Mouse (Mus musculus) CD4-positive, CD25-positive, alpha-beta regulatory T cell, adult 2 months (primary cell): ENCODE measurements at regions not wholly inside any gene's neighbourhood (a gene's known extent, or its start where the extent isn't known, plus 50 kb on each side); places are given as distances from the start of the nearest gene placed in this dataset.

Experiments
- DNase-seq: peaks from one replicate; pipeline ENCODE4 v3.0.0-alpha.2; 2012; ENCODE audit warnings: low read depth, low spot score

- no peak for DNase-seq
These were observed 124.2 kb upstream of the Twist2 start for GRCm38 (mm10) chr1:91677062-91677461.

DNA sequence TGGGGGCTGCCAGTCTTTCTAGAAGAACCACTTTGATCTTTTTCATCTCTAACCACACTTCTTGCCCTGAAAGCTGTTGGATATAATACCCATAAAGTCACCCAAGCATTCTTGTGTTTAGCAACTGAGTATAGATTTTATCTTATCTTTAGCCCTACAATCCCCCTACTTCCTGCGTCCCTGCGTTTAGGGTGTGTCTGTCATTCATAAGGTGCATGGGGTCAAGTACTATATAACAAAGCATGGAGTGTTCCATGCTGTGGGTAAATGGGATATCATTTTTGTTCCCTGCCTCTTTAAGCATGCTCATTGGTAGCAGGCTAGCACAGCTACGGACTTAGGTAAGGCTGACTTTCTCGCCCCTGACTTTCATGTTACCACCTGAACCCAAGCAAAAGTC, 122.5 kb upstream of the Twist2 start:
- no peak for DNase-seq

- no peak for DNase-seq
These were observed 116.2 kb upstream of the Twist2 start for GRCm38 (mm10) chr1:91685031-91685430.

- no peak for DNase-seq
These were observed 115.5 kb upstream of the Twist2 start for GRCm38 (mm10) chr1:91685789-91686188.

DNA sequence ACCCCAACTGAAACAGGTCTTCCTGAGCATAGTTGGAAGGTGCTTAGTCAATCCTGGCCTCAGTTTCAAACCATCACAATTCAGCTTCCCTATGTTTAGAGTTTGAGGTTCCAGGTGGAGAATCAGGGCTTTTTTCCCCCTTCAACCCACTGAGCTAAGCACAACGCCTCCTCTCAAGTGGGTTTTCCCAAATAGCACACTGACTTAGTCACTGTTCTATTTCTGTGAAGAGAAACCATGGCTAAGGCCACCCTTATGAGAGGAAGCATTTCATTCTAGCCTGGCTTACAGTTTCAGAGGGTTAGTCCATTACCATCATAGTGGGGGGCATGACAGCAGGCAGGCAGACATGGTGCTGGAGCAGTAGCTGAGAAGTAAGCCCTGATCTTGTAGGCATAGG, 109.7 kb upstream of the Twist2 start:
- DNase-seq, result no peak

DNA sequence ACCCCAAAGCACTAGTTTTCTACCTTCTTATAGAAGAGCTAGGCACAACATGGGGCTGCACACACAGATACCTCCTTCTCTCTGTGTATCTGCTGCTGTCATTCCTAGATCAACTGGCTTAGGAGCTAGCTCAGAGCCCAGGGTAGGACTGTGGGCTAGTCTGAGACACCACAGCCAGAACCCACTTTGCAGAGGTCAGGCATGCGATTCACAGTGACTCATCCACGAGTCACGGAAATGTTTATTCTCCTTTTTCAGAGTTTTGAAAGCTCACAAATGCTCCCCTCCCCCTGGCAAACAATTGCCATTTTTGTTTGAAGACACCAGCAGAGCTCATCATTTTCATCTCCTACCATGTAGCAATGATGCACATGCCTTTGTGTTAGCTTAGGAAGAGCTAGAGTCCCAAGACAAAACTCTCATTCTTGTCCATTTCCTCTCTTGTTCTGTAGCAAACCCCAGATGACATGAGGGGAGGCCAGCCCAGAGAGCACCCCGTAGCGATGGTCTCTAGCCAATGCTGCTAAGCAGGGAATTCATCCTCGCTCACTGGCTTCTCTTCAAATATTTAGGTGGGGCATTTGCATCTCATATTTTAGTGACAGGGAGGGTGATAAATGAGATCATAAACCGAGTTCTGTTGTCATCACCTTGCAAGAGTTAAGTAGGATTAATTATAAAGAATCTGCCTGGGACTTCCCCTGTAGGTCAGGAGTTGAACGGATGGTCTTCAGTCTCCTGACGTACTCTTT, 108.4 kb upstream of the Twist2 start:
- DNase-seq, result no peak

GRCm38 (mm10) chr1:91697053-91697452, 104.2 kb upstream of the Twist2 start:
- DNase-seq, result no peak

- DNase-seq, result no peak
These were observed 99.8 kb upstream of the Twist2 start for GRCm38 (mm10) chr1:91701475-91701874.

- DNase-seq, result no peak
These were observed 99.2 kb upstream of the Twist2 start for GRCm38 (mm10) chr1:91702021-91702420.

DNA sequence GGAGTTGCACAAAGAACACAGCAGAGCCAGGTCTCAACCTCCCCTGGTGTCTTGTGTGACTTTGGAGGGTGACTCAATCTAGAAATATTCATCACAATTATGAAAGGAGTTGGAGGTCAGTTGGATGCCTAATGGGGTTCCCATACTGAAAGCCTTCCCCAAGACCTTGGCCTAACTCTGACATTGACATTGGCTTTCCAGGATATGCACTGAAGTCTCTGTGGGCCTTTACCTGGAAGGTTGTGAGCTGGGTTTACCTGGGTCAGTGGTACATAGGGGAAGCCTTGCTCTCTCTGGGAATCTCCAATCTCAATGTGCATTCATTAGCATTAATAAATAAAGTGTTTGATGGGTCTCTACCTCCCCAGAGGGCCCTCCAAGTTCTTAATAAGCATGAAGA, 98.5 kb upstream of the Twist2 start:
- no peak for DNase-seq

DNA sequence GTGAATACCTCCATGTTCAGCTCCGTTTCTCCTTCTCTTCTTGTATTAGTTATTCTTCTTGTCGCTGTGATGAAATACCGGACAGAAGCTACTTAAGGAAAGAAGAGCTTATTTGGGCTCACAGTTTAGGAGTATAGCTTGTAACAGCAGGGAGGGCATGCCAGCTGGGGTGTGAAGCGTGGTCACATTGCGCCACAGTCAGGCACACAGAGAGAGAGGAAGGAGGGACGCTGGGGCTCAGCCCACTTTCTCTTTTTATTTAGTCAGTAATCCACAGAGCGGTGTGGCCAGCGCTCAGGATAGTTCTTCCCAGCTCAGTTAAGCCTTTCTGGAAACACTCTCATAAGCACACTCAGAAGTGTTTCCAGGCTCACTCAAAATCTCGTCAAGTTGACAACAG, 95.8 kb upstream of the Twist2 start:
- no peak for DNase-seq

DNA sequence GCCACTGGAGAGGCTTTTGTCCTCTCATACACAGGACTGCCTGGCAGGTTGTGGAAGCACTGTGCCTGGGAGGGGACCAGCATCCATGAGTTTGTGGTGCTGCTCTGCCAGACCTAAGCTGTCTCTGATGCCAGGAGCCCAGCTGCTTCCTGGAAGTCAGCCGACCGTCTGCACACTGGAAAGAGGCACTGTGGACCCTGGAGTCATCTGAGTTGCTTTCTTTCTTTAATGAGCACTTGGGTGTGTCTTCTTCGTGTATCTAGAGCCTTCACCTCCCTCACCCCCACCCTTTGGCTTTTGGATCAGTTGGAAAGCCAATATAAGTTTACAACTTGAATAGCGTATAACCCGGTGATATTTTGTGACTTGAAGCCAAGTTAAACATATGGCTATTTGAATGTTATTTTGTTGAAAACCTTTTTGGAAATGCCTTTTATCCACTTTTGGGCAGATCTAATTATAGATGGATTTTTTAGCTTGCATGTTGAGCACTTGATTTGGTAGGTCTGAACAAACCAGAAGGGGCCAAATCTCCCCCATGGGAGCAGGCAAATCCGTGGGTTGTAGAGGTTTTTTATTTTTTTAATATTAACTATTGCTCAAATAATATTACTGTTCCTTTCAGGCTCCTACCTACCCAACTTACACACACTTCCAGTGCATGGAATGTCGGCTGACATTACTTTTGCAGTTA, 92.6 kb upstream of the Twist2 start:
- no peak for DNase-seq

DNA sequence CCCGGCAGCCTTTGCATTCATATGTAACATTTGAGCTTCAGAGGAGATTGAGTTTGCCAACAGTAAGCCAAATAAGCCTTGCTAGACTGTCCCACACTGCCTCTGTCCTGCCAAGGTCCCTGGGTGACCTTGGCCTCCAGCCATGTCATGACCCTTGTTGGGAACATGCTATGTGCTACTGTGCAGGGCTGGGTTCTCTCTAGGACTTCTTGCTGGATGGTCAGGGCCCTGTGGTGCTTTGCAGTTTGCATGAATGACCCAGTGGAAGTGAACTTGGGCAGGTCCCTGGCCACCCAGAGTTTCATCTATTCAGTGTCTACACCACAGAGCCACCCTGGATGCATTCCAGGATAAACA, 92.0 kb upstream of the Twist2 start:
- no peak for DNase-seq

GRCm38 (mm10) chr1:91713131-91713530, 88.1 kb upstream of the Twist2 start:
- DNase-seq, result no peak

- DNase-seq, result no peak
These were observed 87.0 kb upstream of the Twist2 start for GRCm38 (mm10) chr1:91714266-91714665.

DNA sequence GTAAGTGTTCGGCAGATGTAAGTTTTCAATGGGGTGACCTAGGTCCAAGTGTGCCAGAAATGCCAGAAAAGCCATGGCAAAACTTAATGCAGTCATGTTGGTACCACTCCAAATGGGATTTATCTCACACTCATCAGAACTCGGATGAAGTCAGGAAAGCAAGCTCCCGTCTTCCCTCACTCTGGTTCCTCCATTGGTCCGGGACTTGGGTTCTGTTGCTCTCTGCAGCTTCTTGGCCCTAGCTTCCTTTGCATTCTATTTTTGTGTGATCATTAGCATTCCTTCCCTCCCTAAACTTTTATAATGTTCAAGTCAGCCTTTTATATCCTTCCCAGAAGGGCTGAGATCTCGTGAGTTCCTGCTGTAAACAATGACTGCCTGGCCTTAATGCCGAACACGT, 85.9 kb upstream of the Twist2 start:
- DNase-seq, result no peak

DNA sequence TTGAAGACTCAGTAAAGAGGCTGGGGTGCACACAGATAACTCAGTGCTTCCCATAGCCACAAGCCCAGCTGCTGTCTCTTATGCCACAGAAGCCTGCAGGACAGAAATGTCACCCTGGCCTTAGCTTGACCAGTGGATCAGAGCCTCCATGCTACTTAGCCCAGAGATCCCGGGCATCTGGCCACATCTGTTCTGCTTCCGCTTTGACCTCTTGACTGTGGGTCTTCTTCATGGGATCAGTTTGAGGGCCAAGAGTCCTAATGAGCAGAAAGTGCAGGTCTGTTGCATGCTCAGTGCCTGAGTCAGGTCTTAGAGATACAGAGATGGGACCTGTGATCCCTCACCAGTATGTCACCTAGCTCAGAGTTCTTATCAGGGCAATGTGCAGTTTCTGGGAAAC, 85.5 kb upstream of the Twist2 start:
- DNase-seq, result no peak

- DNase-seq, result no peak
These were observed 84.4 kb upstream of the Twist2 start for GRCm38 (mm10) chr1:91716836-91717235.

GRCm38 (mm10) chr1:91717961-91718360, 83.3 kb upstream of the Twist2 start:
- DNase-seq, result no peak

- DNase-seq, result no peak
These were observed 72.0 kb upstream of the Twist2 start for GRCm38 (mm10) chr1:91729246-91729645.

DNA sequence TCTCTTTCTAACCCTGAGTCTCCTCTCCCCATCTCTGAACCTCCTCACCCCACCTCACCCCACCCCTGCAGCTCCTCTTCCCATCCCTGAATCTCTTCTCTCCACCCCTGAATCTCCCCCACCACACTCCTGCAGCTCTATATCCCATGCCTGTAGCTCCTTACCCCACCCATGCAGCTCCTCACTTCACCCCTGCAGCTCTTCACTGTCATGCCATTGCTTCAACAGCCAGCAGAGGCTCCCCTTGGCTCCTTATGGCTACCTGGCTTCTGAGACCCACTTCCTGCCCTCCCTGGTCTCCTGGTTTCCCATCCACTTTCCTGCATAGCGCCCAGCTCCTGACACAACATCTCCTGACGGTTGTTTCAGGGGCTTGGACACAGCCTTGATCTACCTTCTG, 71.0 kb upstream of the Twist2 start:
- no peak for DNase-seq

DNA sequence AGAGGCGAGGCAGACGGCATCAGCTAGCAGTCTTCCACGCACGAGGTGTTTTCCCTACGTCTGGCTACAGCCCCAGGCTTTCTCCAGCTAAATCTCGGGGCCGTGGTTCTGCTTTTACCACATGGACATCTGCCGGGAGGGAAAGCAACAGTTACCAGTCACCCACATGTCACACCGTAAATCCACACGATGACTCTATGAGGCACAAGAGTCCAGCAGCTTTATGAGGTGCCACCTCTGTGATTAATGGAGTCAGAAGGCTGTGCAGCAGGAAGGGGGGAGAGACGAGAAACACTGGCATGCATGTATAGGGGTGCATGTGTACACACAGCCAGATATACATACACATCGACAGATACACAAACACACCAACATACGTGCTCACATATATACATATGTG, 69.6 kb upstream of the Twist2 start:
- DNase-seq, result no peak

DNA sequence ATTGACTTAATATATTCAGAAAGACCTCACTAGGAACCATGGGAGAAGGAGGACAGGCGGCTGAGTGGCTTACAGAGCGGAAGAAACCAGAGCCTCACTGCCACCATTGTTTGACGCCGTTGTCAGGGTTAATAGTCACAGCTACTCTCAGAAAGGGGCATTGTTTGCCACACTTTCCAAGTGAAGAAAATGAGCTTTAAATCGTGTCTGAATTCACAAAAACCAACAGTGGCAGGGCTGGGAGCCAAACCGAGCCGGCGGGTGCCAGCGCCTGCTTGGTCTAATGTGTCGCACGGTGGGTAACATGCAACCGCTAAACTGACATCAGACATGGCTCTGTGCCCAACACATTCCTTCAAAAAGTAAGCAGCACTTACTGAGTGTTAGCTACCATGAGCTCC, 68.8 kb upstream of the Twist2 start:
- no peak for DNase-seq

DNA sequence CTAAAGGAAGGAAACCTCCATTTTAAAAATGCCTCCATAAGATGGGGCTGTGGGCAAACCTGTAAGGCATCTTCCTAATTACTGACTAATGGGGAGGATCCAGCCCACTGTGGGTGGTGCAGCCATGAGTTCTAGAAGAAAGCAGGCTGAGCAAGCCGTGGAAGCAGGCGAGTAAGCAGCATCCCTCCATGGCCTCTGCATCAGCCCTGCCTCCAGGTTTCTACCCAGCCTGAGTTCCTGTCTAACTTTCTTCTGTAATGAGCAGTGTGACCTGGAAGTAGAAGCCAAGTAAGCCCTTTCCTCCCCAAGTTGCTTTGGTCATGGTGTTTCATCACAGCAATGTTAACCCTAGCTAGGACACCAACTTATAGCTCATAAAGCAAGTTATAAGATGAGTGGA, 66.5 kb upstream of the Twist2 start:
- no peak for DNase-seq
